Mouse (Mus musculus) C2C12 (cell line): ENCODE results near the gene Sinhcaf.

Experiments
- FOSL1 ChIP-seq: IDR thresholded peaks from one replicate; pipeline ENCODE4 v1.8.0; 2011; ENCODE audit warnings: mild to moderate bottlenecking, low read length; ENCODE audit not compliant: poor library complexity, insufficient read depth, severe bottlenecking
- MAX ChIP-seq: IDR thresholded peaks from one replicate; pipeline ENCODE4 v1.6.1; 2011; ENCODE audit warnings: mild to moderate bottlenecking, control low read depth

- TF ChIP-seq MAX, result no peak
- TF ChIP-seq FOSL1, result no peak
Measured at GRCm38 (mm10) chr6:148944344-148944766, 1.9 kb downstream of the Sinhcaf start.
